Mouse (Mus musculus): ENCODE data around the gene Clip3. TPM values are rescaled to one million over a fixed set of nuclear protein-coding genes. Genes with fewer than 3 reads are reported as not detected.

The Clip3 gene
- polyA plus RNA-seq, 1 experiment from 2014 or later = 4.3 TPM

- no peaks in the 10 kb centered on the region for H3K36me3 ChIP-seq (ENCODE audit: insufficient read depth, low read length)
- no peak overlapping the region for H3K9ac ChIP-seq (replicated peaks; ENCODE audit: low read depth)
- H3K27ac ChIP-seq (ENCODE audit: low read length) = no peak overlapping the region
- TF ChIP-seq CTCF (IDR thresholded peaks at IDR 0.05) (no peak), EP300 (IDR thresholded peaks at IDR 0.05) (no peak)
- 79% methylated on average over 13 of the region's 13 CpGs for WGBS
- no peak overlapping the region for H3K4me2 ChIP-seq (replicated peaks; ENCODE audit: low read depth, low read length)
- DNase-seq (ENCODE audit: low spot score) = no peak
- ATAC-seq = no peak
- H3K4me3 ChIP-seq (ENCODE audit: low read depth, low read length) = no peak overlapping the region
- no peaks in the 10 kb centered on the region for H3K4me1 ChIP-seq (ENCODE audit: insufficient read depth, low read depth, low read length)
- no peaks in the 10 kb centered on the region for H3K27me3 ChIP-seq (replicated peaks; ENCODE audit: insufficient read depth, low read length)
- H3K9me3 ChIP-seq (ENCODE audit: low read length) = no peaks in the 10 kb centered on the region
Observed at GRCm38 (mm10) chr7:30293795-30294194, 2.3 kb downstream of the Clip3 start.

- H3K4me2 ChIP-seq (replicated peaks; ENCODE audit: low read depth, low read length) = no peak overlapping the region
- TF ChIP-seq CTCF (IDR thresholded peaks at IDR 0.05) = no peak
- no peak for TF ChIP-seq EP300 (IDR thresholded peaks at IDR 0.05)
- H3K27ac ChIP-seq (ENCODE audit: low read length) = no peak overlapping the region
- no peak overlapping the region for H3K9ac ChIP-seq (replicated peaks; ENCODE audit: low read depth)
- H3K36me3 ChIP-seq (ENCODE audit: insufficient read depth, low read length) = no peaks in the 10 kb centered on the region
- H3K4me3 ChIP-seq (ENCODE audit: low read depth, low read length) = no peak overlapping the region
- WGBS = 83% methylated on average over 5 of the region's 5 CpGs
- ATAC-seq (no peak), DNase-seq (ENCODE audit: low spot score) (no peak)
- no peaks in the 10 kb centered on the region for H3K27me3 ChIP-seq (replicated peaks; ENCODE audit: insufficient read depth, low read length)
- no peaks in the 10 kb centered on the region for H3K4me1 ChIP-seq (ENCODE audit: insufficient read depth, low read depth, low read length)
- no peaks in the 10 kb centered on the region for H3K9me3 ChIP-seq (ENCODE audit: low read length)
Observed at GRCm38 (mm10) chr7:30294296-30294695, 2.8 kb downstream of the Clip3 start.

GRCm38 (mm10) chr7:30295103-30295502 lies 3.6 kb downstream of the Clip3 start:
- peak; percentile 68 for DNase-seq (ENCODE audit: low spot score)
- H3K4me1 ChIP-seq (ENCODE audit: insufficient read depth, low read depth, low read length) = no peaks in the 10 kb centered on the region
- no peak overlapping the region for H3K4me3 ChIP-seq (ENCODE audit: low read depth, low read length)
- no peak overlapping the region for H3K27ac ChIP-seq (ENCODE audit: low read length)
- WGBS = 39% methylated on average over 10 of the region's 10 CpGs
- TF ChIP-seq CTCF (IDR thresholded peaks at IDR 0.05) (no peak), EP300 (IDR thresholded peaks at IDR 0.05) (no peak)
- no peaks in the 10 kb centered on the region for H3K27me3 ChIP-seq (replicated peaks; ENCODE audit: insufficient read depth, low read length)
- no peak overlapping the region for H3K9ac ChIP-seq (replicated peaks; ENCODE audit: low read depth)
- no peaks in the 10 kb centered on the region for H3K9me3 ChIP-seq (ENCODE audit: low read length)
- ATAC-seq = peak; percentile 80
- H3K4me2 ChIP-seq (replicated peaks; ENCODE audit: low read depth, low read length) = no peak overlapping the region
- no peaks in the 10 kb centered on the region for H3K36me3 ChIP-seq (ENCODE audit: insufficient read depth, low read length)

GRCm38 (mm10) chr7:30296816-30297215 lies 5.3 kb downstream of the Clip3 start:
- no peak overlapping the region for H3K9ac ChIP-seq (replicated peaks; ENCODE audit: low read depth)
- H3K36me3 ChIP-seq (ENCODE audit: insufficient read depth, low read length) = no peaks in the 10 kb centered on the region
- no peak overlapping the region for H3K27ac ChIP-seq (ENCODE audit: low read length)
- no peak overlapping the region for H3K4me2 ChIP-seq (replicated peaks; ENCODE audit: low read depth, low read length)
- H3K9me3 ChIP-seq (ENCODE audit: low read length) = no peaks in the 10 kb centered on the region
- H3K4me3 ChIP-seq (ENCODE audit: low read depth, low read length) = no peak overlapping the region
- 85% methylated on average over 15 of the region's 15 CpGs for WGBS
- TF ChIP-seq CTCF (IDR thresholded peaks at IDR 0.05) (no peak), EP300 (IDR thresholded peaks at IDR 0.05) (no peak)
- ATAC-seq = no peak
- H3K27me3 ChIP-seq (replicated peaks; ENCODE audit: insufficient read depth, low read length) = no peaks in the 10 kb centered on the region
- DNase-seq (ENCODE audit: low spot score) = no peak
- H3K4me1 ChIP-seq (ENCODE audit: insufficient read depth, low read depth, low read length) = no peaks in the 10 kb centered on the region

- no peaks in the 10 kb centered on the region for H3K27me3 ChIP-seq (replicated peaks; ENCODE audit: insufficient read depth, low read length)
- no peak overlapping the region for H3K27ac ChIP-seq (ENCODE audit: low read length)
- H3K9ac ChIP-seq (replicated peaks; ENCODE audit: low read depth) = no peak overlapping the region
- 83% methylated on average over 16 of the region's 16 CpGs for WGBS
- TF ChIP-seq EP300 (IDR thresholded peaks at IDR 0.05) = no peak
- no peak for DNase-seq (ENCODE audit: low spot score)
- no peak overlapping the region for H3K4me3 ChIP-seq (ENCODE audit: low read depth, low read length)
- no peaks in the 10 kb centered on the region for H3K4me1 ChIP-seq (ENCODE audit: insufficient read depth, low read depth, low read length)
- no peak overlapping the region for H3K4me2 ChIP-seq (replicated peaks; ENCODE audit: low read depth, low read length)
- ATAC-seq = no peak
- no peaks in the 10 kb centered on the region for H3K36me3 ChIP-seq (ENCODE audit: insufficient read depth, low read length)
- H3K9me3 ChIP-seq (ENCODE audit: low read length) = no peaks in the 10 kb centered on the region
Observed at GRCm38 (mm10) chr7:30297266-30297665, 5.7 kb downstream of the Clip3 start.

GRCm38 (mm10) chr7:30300914-30301313 lies 9.4 kb downstream of the Clip3 start:
- Histone ChIP-seq H3K9ac (replicated peaks; ENCODE audit: low read depth) (no peak overlapping the region), H3K4me3 (ENCODE audit: low read depth, low read length) (no peak overlapping the region), H3K9me3 (ENCODE audit: low read length) (no peaks in the 10 kb centered on the region), H3K27ac (ENCODE audit: low read length) (no peak overlapping the region), H3K36me3 (ENCODE audit: insufficient read depth, low read length) (no peaks in the 10 kb centered on the region), H3K4me1 (ENCODE audit: insufficient read depth, low read depth, low read length) (no peaks in the 10 kb centered on the region), H3K27me3 (replicated peaks; ENCODE audit: insufficient read depth, low read length) (no peaks in the 10 kb centered on the region), H3K4me2 (replicated peaks; ENCODE audit: low read depth, low read length) (no peak overlapping the region)
- peak; percentile 40 for DNase-seq (ENCODE audit: low spot score)
- 42% methylated on average over 3 of the region's 3 CpGs for WGBS
- ATAC-seq = no peak
- TF ChIP-seq CTCF (IDR thresholded peaks at IDR 0.05) (peak; percentile 71), EP300 (IDR thresholded peaks at IDR 0.05) (no peak)
